8 mouse cellular contexts compared by ENCODE assay signal in genomic region chr7:120917279-120917591, GRCm38 (mm10). TPM values are rescaled to one million over a fixed set of nuclear protein-coding genes. Genes with fewer than 3 reads are reported as not detected.
DNase-seq lines count a peak whose midpoint lies in the region; ATAC-seq and TF ChIP-seq lines count a peak whose summit lies in the region.

No protein-coding gene starts in this region.

- no peak for TF ChIP-seq RAD21 in MEL (IDR thresholded peaks at IDR 0.05; ENCODE audit: low read depth, low read length)

- H3K79me2 ChIP-seq in MEL (ENCODE audit: control insufficient read depth, insufficient read depth, low read length, poor library complexity), result peaks cover 28% of the 10 kb centered on the region

- peak overlapping the region; percentile 99 for H3K4me3 ChIP-seq in heart, embryonic 15.5 days
- peak overlapping the region; percentile 63 to 79 for H3K4me3 ChIP-seq in MEL (ENCODE audit: control insufficient read depth in 1 of 2, insufficient read depth in 1 of 2, low read depth in 2 of 2, low read length in 2 of 2)
- no peak overlapping the region for H3K4me3 ChIP-seq in hindbrain, embryonic 11.5 days (ENCODE audit: low read depth, low read length)
- H3K4me3 ChIP-seq in midbrain, embryonic 10.5 days, result peak overlapping the region; percentile 83

- TF ChIP-seq CTCF in MEL (IDR thresholded peaks at IDR 0.05 in 2 of 3, conservative IDR thresholded peaks at IDR 0.05 in 1 of 3; ENCODE audit: control insufficient read depth in 1 of 3, insufficient read depth in 1 of 3, low read depth in 2 of 3, low read length in 3 of 3, poor library complexity in 1 of 3, severe bottlenecking in 1 of 3), result no peak

- WGBS in heart, embryonic 15.5 days, result 8% methylated on average over 12 of the region's 12 CpGs
- 11% methylated on average over 12 of the region's 12 CpGs for WGBS in hindbrain, embryonic 11.5 days
- 11% methylated on average over 12 of the region's 12 CpGs for WGBS in midbrain, embryonic 10.5 days

- no peaks in the 10 kb centered on the region for H3K27me3 ChIP-seq in heart, embryonic 15.5 days
- no peaks in the 10 kb centered on the region for H3K27me3 ChIP-seq in MEL (ENCODE audit: control insufficient read depth in 1 of 2, insufficient read depth in 2 of 2, low read length in 2 of 2)
- H3K27me3 ChIP-seq in hindbrain, embryonic 11.5 days (ENCODE audit: control insufficient read depth, insufficient read depth, low read length), result no peaks in the 10 kb centered on the region
- H3K27me3 ChIP-seq in midbrain, embryonic 10.5 days (ENCODE audit: low read depth, poor library complexity, severe bottlenecking), result no peaks in the 10 kb centered on the region

- no peak for ATAC-seq in heart, embryonic 15.5 days (replicated peaks; ENCODE audit: insufficient number of reproducible peaks, insufficient read depth, low FRiP score, low read depth)
- peak; percentile 91 for ATAC-seq in hindbrain, embryonic 11.5 days (ENCODE audit: low FRiP score)

- H3K9ac ChIP-seq in heart, embryonic 15.5 days, result no peak overlapping the region
- H3K9ac ChIP-seq in MEL (ENCODE audit: control insufficient read depth, low read depth, low read length, poor library complexity, severe bottlenecking), result peak overlapping the region; percentile 74
- no peak overlapping the region for H3K9ac ChIP-seq in hindbrain, embryonic 11.5 days (ENCODE audit: low read depth, low read length)

- H3K4me2 ChIP-seq in heart, embryonic 15.5 days, result peak overlapping the region; percentile 49
- H3K4me2 ChIP-seq in hindbrain, embryonic 11.5 days (replicated peaks; ENCODE audit: low read depth, low read length), result no peak overlapping the region

- H3K27ac ChIP-seq in heart, embryonic 15.5 days, result no peak overlapping the region
- H3K27ac ChIP-seq in MEL (ENCODE audit: control insufficient read depth, low read depth, low read length), result no peak overlapping the region
- H3K27ac ChIP-seq in hindbrain, embryonic 11.5 days (ENCODE audit: low read depth, low read length), result no peak overlapping the region
- no peak overlapping the region for H3K27ac ChIP-seq in midbrain, embryonic 10.5 days (replicated peaks)

- no peak for TF ChIP-seq POLR2A in MEL (IDR thresholded peaks at IDR 0.05; ENCODE audit: control insufficient read depth in 1 of 2, insufficient read depth in 1 of 2, low read depth in 1 of 2, low read length in 2 of 2, poor library complexity in 1 of 2)

- no peaks in the 10 kb centered on the region for H3K36me3 ChIP-seq in heart, embryonic 15.5 days
- H3K36me3 ChIP-seq in MEL (ENCODE audit: control insufficient read depth in 1 of 2, insufficient read depth in 2 of 2, low read length in 2 of 2), result peaks cover 0 to 8% of the 10 kb centered on the region in 2 experiments; a peak in 2 of 4 replicates
- H3K36me3 ChIP-seq in hindbrain, embryonic 11.5 days (ENCODE audit: control insufficient read depth, insufficient read depth, low read length), result no peaks in the 10 kb centered on the region
- peaks cover 14% of the 10 kb centered on the region; the same call in 1 of the 2 replicates for H3K36me3 ChIP-seq in midbrain, embryonic 10.5 days

- peaks cover 9% of the 10 kb centered on the region for H3K4me1 ChIP-seq in heart, embryonic 15.5 days (replicated peaks)
- peaks cover 0 to 8% of the 10 kb centered on the region in 2 experiments; a peak in 2 of 4 replicates for H3K4me1 ChIP-seq in MEL (ENCODE audit: control insufficient read depth in 1 of 2, insufficient read depth in 2 of 2, low read length in 2 of 2)
- no peaks in the 10 kb centered on the region for H3K4me1 ChIP-seq in hindbrain, embryonic 11.5 days (replicated peaks; ENCODE audit: control insufficient read depth, insufficient read depth, low read length)
- peaks cover 34% of the 10 kb centered on the region for H3K4me1 ChIP-seq in midbrain, embryonic 10.5 days

- no peaks in the 10 kb centered on the region for H3K9me3 ChIP-seq in heart, embryonic 15.5 days (replicated peaks)
- no peaks in the 10 kb centered on the region for H3K9me3 ChIP-seq in MEL (replicated peaks; ENCODE audit: insufficient read depth, low read length)
- H3K9me3 ChIP-seq in hindbrain, embryonic 11.5 days (ENCODE audit: control insufficient read depth, low read length), result no peaks in the 10 kb centered on the region
- no peaks in the 10 kb centered on the region for H3K9me3 ChIP-seq in midbrain, embryonic 10.5 days (replicated peaks)

- no peak for TF ChIP-seq EP300 in MEL (IDR thresholded peaks at IDR 0.05; ENCODE audit: low read depth in 1 of 2, low read length in 2 of 2)

- DNase-seq in heart, adult 11 months, result no peak
- DNase-seq in MEL (ENCODE audit: low read depth, low spot score), result no peak
- peak; percentile 17 for DNase-seq in hindbrain, embryonic 11.5 days (ENCODE audit: low spot score)
- no peak for DNase-seq in midbrain, embryonic 10.5 days (ENCODE audit: low spot score)
- DNase-seq in gastrocnemius, postnatal 25 days, result no peak
- DNase-seq in adrenal gland, postnatal 4 days (ENCODE audit: low spot score in 2 of 2), result no peak
- DNase-seq in yolk sac, embryonic 10.5 days (ENCODE audit: low spot score), result no peak

TF ChIP-seq in MEL, 35 proteins besides CTCF, POLR2A, EP300 and RAD21:
- TF ChIP-seq TBP (IDR thresholded peaks at IDR 0.05; ENCODE audit: low read depth, low read length) (peak; percentile 100), ZMIZ1 (IDR thresholded peaks at IDR 0.05; ENCODE audit: low read depth, low read length) (no peak), MAFK (IDR thresholded peaks at IDR 0.05; ENCODE audit: borderline replicate concordance, low read depth, low read length) (peak; percentile 98), ZC3H11A (IDR thresholded peaks at IDR 0.05; ENCODE audit: low read depth, low read length) (no peak), GATA1 (IDR thresholded peaks at IDR 0.05; ENCODE audit: low read depth, low read length) (no peak), E2F4 (IDR thresholded peaks at IDR 0.05; ENCODE audit: borderline replicate concordance, low read depth, low read length) (no peak), JUND (IDR thresholded peaks at IDR 0.05; ENCODE audit: low read depth, low read length) (no peak), MEF2A (IDR thresholded peaks at IDR 0.05; ENCODE audit: extremely low read depth, insufficient replicate concordance, low read depth, low read length, poor library complexity, severe bottlenecking) (no peak), ETS1 (IDR thresholded peaks at IDR 0.05; ENCODE audit: low read depth, low read length) (no peak), ZNF384 (IDR thresholded peaks at IDR 0.05; ENCODE audit: low read depth, low read length) (no peak), MYC (IDR thresholded peaks at IDR 0.05; ENCODE audit: low read depth, low read length) (no peak), BHLHE40 (IDR thresholded peaks at IDR 0.05; ENCODE audit: borderline replicate concordance, low read depth, low read length) (no peak)
TF ChIP-seq in MEL: peak in this region for 2.

RNA-seq across cellular contexts. Expression of gene Polr3e, which starts 0.3 kb away (rescaled TPM):
- polyA plus RNA-seq in heart, embryonic 15.5 days (2015; fragmentation: Nextera tagmentation; extraction: Ambion mirVana), result 17.5 and 22.9 TPM in 2 replicates
- 39.1 and 39.4 TPM in 2 replicates for total RNA-seq in MEL (2012; rRNA removed)
- polyA plus RNA-seq in MEL (2012; ENCODE audit: insufficient read depth in 1 of 2, insufficient read length in 2 of 2, low read depth in 1 of 2, low replicate concordance in 2 of 2, missing spikeins in 1 of 2), result 10 to 100 TPM in 1 of 2 experiments, not detected in 1; 50.1 TPM
- 16.4 and 17.1 TPM in 2 replicates for polyA plus RNA-seq in hindbrain, embryonic 11.5 days (2014; fragmentation: Nextera tagmentation; extraction: Ambion mirVana)
- polyA plus RNA-seq in midbrain, embryonic 10.5 days (2016; fragmentation: Nextera tagmentation; extraction: Ambion mirVana), result 38.2 and 41.0 TPM in 2 replicates
- total RNA-seq in gastrocnemius, postnatal 25 days (2021), result 10 to 100 TPM in 1 of 2 experiments, 1 to 10 TPM in 1; 9.0 to 11.0 TPM
- 10 to 100 TPM; 31.1 to 32.2 TPM for total RNA-seq in adrenal gland, postnatal 4 days (2021)
